Mouse (Mus musculus): Measurements from ENCODE around the gene Eif3a. TPM values are rescaled to one million over a fixed set of nuclear protein-coding genes. Genes with fewer than 3 reads are reported as not detected.

Gene Eif3a
- 68.7 TPM for polyA plus RNA-seq (2012; fragmentation: generic; extraction: Trizol)
- long read RNA-seq, experiment 1, full-length matches to known transcripts, result 1 of 94 reads
- long read RNA-seq, experiment 1, partial matches to known transcripts, result 88 of 94 reads
- long read RNA-seq, experiment 1, other reads (novel, unspliced or antisense), result 5 of 94 reads
- long read RNA-seq, experiment 2, full-length matches to known transcripts, result 131 of 1,189 reads
- long read RNA-seq, experiment 2, partial matches to known transcripts, result 1,031 of 1,189 reads
- long read RNA-seq, experiment 2, other reads (novel, unspliced or antisense), result 27 of 1,189 reads

DNA sequence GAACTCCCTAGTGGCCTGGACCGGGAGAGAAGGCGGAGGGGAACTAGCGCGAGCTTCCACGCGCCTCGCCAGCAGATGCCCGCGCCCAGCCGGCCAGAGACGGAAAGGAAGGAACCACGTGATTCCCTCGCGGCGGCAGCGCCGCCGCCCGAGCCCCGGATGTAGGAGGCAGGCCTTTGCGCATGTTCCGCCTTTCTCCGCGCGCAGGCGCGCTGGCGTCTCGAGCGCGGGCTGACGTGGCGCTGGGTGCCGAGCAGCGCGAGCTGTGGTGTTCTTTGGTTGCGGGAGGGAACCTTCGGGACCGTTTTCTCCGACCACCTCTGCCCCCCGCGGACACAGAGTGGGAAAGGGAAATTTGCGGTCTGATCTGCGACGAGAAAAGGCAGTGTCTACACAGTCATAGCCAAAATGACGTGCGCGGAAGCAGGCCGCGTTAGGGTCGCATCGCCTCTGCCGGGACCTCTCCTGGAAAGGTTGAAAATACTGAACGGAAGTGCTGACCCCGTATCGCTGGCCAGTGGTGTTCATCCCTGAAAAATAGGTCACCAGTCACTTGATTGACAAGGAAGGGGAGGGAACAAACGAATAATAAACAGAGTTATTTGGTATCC is at the start of gene Eif3a:
Gene Eif3a (minus strand): TSS at position 108 of the 611 bp plus-strand sequence.
- Histone ChIP-seq H3K27me3 (ENCODE audit: control insufficient read depth, insufficient read depth, insufficient read length) (no peaks in the 10 kb centered on the region), H3K4me3 (ENCODE audit: insufficient read depth, poor library complexity, severe bottlenecking) (peak within 1 kb of the TSS; percentile 96), H3ac (ENCODE audit: control insufficient read depth, insufficient read length, low read depth) (peak within 1 kb of the TSS; percentile 100), H3K79me3 (ENCODE audit: low read depth) (peaks cover 48% of the 10 kb centered on the region), H3K36me3 (ENCODE audit: control insufficient read depth, insufficient read depth) (peaks cover 26% of the 10 kb centered on the region), H3K79me2 (ENCODE audit: control insufficient read depth, insufficient read depth) (peaks cover 49% of the 10 kb centered on the region)
- TF ChIP-seq MAX (IDR thresholded peaks at IDR 0.05) (peak; percentile 97), CTCF (IDR thresholded peaks at IDR 0.05; ENCODE audit: control insufficient read depth, insufficient read depth, insufficient read length) (no peak), USF1 (IDR thresholded peaks at IDR 0.05; ENCODE audit: low read depth) (peak; percentile 79)

DNA sequence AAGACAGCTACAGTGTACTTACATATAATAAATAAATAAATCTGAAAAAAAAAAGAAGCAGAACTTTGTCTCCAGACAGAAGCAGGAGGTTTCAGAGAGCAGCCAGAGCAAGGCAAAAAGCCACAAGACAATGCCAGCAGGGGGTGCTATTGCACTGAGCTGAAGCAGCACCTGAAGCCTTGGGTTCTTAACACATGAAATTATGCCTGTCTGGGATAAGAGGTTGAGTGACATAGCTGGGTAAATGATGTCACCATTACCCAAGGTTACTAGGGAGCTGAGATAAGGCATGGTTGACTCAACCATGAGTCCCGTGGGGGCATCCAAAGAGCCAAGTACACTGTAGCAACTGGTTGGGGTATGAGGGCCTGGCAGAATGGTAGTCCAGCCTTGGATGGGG is 47.3 kb upstream of the Eif3a start:
- no peaks in the 10 kb centered on the region for H3K79me2 ChIP-seq (ENCODE audit: control insufficient read depth, insufficient read depth)
- TF ChIP-seq CTCF (IDR thresholded peaks at IDR 0.05; ENCODE audit: control insufficient read depth, insufficient read depth, insufficient read length) (no peak), FOSL1 (IDR thresholded peaks at IDR 0.05; ENCODE audit: insufficient read depth, low read length, poor library complexity, severe bottlenecking) (no peak), MAX (IDR thresholded peaks at IDR 0.05) (no peak), MYOD1 (IDR thresholded peaks at IDR 0.05; ENCODE audit: control insufficient read depth, insufficient read length, low read depth) (no peak), MYOG (IDR thresholded peaks at IDR 0.05; ENCODE audit: control insufficient read depth, extremely low read depth, insufficient read length) (no peak), CEBPB (IDR thresholded peaks at IDR 0.05; ENCODE audit: low read depth) (no peak), USF1 (IDR thresholded peaks at IDR 0.05; ENCODE audit: low read depth) (no peak)
- peaks cover 40% of the 10 kb centered on the region for H3K36me3 ChIP-seq (ENCODE audit: control insufficient read depth, insufficient read depth)
- H3K79me3 ChIP-seq (ENCODE audit: low read depth), result no peaks in the 10 kb centered on the region
- H3K27me3 ChIP-seq (ENCODE audit: control insufficient read depth, insufficient read depth, insufficient read length), result no peaks in the 10 kb centered on the region
- no peak overlapping the region for H3K4me3 ChIP-seq (ENCODE audit: insufficient read depth, poor library complexity, severe bottlenecking)
- no peak overlapping the region for H3ac ChIP-seq (ENCODE audit: control insufficient read depth, insufficient read length, low read depth)

DNA sequence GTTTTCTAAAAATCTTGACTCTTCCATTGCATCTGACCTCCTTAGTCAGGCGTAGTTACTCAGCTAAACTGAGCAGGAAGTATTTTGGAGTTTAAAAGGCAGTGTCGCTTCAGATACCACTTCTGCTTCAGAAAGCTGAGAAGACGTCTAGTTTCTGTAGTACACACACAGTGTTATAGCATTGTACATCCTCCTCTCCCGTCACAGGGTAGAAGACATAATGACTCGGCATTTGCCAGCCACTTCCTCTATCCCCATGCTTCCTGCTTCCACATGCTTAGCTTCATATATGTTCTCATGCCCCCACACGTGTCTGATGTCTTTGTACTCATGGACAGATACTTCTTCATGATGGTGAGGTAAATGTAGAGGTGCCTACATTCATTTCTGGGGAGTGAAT is 28.2 kb upstream of the Eif3a start:
- no peak overlapping the region for H3K4me3 ChIP-seq (ENCODE audit: insufficient read depth, poor library complexity, severe bottlenecking)
- H3K36me3 ChIP-seq (ENCODE audit: control insufficient read depth, insufficient read depth), result peaks cover 30% of the 10 kb centered on the region
- TF ChIP-seq MYOD1 (IDR thresholded peaks at IDR 0.05; ENCODE audit: control insufficient read depth, insufficient read length, low read depth) (no peak), CEBPB (IDR thresholded peaks at IDR 0.05; ENCODE audit: low read depth) (no peak), MAX (IDR thresholded peaks at IDR 0.05) (no peak), FOSL1 (IDR thresholded peaks at IDR 0.05; ENCODE audit: insufficient read depth, low read length, poor library complexity, severe bottlenecking) (no peak), MYOG (IDR thresholded peaks at IDR 0.05; ENCODE audit: control insufficient read depth, extremely low read depth, insufficient read length) (no peak), USF1 (IDR thresholded peaks at IDR 0.05; ENCODE audit: low read depth) (no peak), CTCF (IDR thresholded peaks at IDR 0.05; ENCODE audit: control insufficient read depth, insufficient read depth, insufficient read length) (no peak)
- H3K79me3 ChIP-seq (ENCODE audit: low read depth), result no peaks in the 10 kb centered on the region
- H3K27me3 ChIP-seq (ENCODE audit: control insufficient read depth, insufficient read depth, insufficient read length), result no peaks in the 10 kb centered on the region
- no peak overlapping the region for H3ac ChIP-seq (ENCODE audit: control insufficient read depth, insufficient read length, low read depth)
- no peaks in the 10 kb centered on the region for H3K79me2 ChIP-seq (ENCODE audit: control insufficient read depth, insufficient read depth)

DNA sequence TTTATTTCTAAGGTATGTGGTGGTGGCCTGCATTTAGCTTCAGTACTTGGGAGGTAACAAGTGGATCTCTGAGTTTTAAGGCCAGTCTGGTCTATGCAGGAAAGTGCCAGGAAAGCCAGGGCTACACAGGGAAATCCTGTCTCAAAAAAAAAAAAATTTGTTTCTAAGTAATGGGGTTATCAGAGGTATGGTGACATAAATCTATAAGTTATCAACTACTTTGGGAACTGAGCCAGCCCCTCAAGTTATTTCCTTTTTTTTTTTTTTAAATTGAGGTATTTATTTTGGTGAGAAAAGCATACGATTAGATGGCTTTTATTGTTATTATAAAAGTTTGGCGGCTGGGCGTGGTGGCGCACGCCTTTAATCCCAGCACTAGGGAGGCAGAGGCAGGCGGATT is 22.7 kb upstream of the Eif3a start:
- Histone ChIP-seq H3K4me3 (ENCODE audit: insufficient read depth, poor library complexity, severe bottlenecking) (no peak overlapping the region), H3ac (ENCODE audit: control insufficient read depth, insufficient read length, low read depth) (no peak overlapping the region), H3K36me3 (ENCODE audit: control insufficient read depth, insufficient read depth) (peaks cover 14% of the 10 kb centered on the region), H3K79me2 (ENCODE audit: control insufficient read depth, insufficient read depth) (peaks cover 15% of the 10 kb centered on the region), H3K27me3 (ENCODE audit: control insufficient read depth, insufficient read depth, insufficient read length) (no peaks in the 10 kb centered on the region), H3K79me3 (ENCODE audit: low read depth) (peaks cover 6% of the 10 kb centered on the region)
- TF ChIP-seq USF1 (IDR thresholded peaks at IDR 0.05; ENCODE audit: low read depth) (no peak), FOSL1 (IDR thresholded peaks at IDR 0.05; ENCODE audit: insufficient read depth, low read length, poor library complexity, severe bottlenecking) (no peak), CEBPB (IDR thresholded peaks at IDR 0.05; ENCODE audit: low read depth) (no peak), CTCF (IDR thresholded peaks at IDR 0.05; ENCODE audit: control insufficient read depth, insufficient read depth, insufficient read length) (no peak), MAX (IDR thresholded peaks at IDR 0.05) (no peak), MYOG (IDR thresholded peaks at IDR 0.05; ENCODE audit: control insufficient read depth, extremely low read depth, insufficient read length) (no peak), MYOD1 (IDR thresholded peaks at IDR 0.05; ENCODE audit: control insufficient read depth, insufficient read length, low read depth) (no peak)

DNA sequence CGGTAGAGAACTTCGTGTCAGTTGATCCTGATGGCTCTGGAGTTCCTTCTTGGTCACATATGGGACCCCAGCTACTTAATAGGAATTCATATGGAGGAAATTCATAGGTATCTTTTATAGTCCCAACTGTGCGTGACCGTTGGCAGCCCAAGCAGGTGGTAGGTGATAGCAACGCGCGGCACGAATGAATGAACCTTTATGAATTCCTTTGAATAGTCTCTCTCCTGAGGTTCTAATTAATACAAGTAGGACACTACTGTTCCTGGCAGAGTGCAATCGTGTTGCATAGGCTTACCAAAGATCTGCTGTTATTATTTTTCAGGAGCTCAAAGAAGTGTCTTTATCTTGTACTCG is 21.6 kb upstream of the Eif3a start:
- Histone ChIP-seq H3K79me2 (ENCODE audit: control insufficient read depth, insufficient read depth) (peaks cover 15% of the 10 kb centered on the region), H3K36me3 (ENCODE audit: control insufficient read depth, insufficient read depth) (peaks cover 6% of the 10 kb centered on the region), H3ac (ENCODE audit: control insufficient read depth, insufficient read length, low read depth) (peak overlapping the region; percentile 67), H3K79me3 (ENCODE audit: low read depth) (peaks cover 6% of the 10 kb centered on the region), H3K4me3 (ENCODE audit: insufficient read depth, poor library complexity, severe bottlenecking) (peak overlapping the region; percentile 56), H3K27me3 (ENCODE audit: control insufficient read depth, insufficient read depth, insufficient read length) (no peaks in the 10 kb centered on the region)
- TF ChIP-seq MAX (IDR thresholded peaks at IDR 0.05), result no peak
